Mouse (Mus musculus) olfactory bulb, adult 2 months (tissue): ENCODE results near the gene Rspo3. TPM values are rescaled to one million over a fixed set of nuclear protein-coding genes. Genes with fewer than 3 reads are reported as not detected.

Experiments used
- H3K27ac ChIP-seq: fragments of 200-500 bp; 2 replicates; pipeline ENCODE4 v1.5.1; 2012; ENCODE audit warnings: low read depth, low read length; ENCODE audit not compliant: insufficient read depth
- H3K4me1 ChIP-seq: fragments of 200-500 bp; 2 replicates; pipeline ENCODE4 v1.6.1; 2012; ENCODE audit warnings: low read length; ENCODE audit not compliant: control insufficient read depth, insufficient read depth
- H3K4me3 ChIP-seq: fragments of 200-500 bp; 2 replicates; pipeline ENCODE4 v1.5.1; 2012; ENCODE audit warnings: mild to moderate bottlenecking, low read depth, low read length, moderate library complexity; ENCODE audit not compliant: insufficient read depth
- CTCF ChIP-seq: fragments of 200-500 bp; IDR thresholded peaks from 2 replicates; pipeline ENCODE4 v1.5.1; 2012; ENCODE audit warnings: low read depth, mild to moderate bottlenecking, low read length, moderate library complexity; ENCODE audit not compliant: insufficient read depth
- POLR2A ChIP-seq: fragments of 200-500 bp; IDR thresholded peaks from 2 replicates; pipeline ENCODE4 v1.6.1; 2012; ENCODE audit warnings: mild to moderate bottlenecking, low read depth, low read length, moderate library complexity; ENCODE audit not compliant: insufficient read depth
- WGBS: fragments of 180-500 bp; shearing (Covaris S2); methylation state at CpG from one replicate; pipeline ENCODE4 v1.1.7; 2018; 5-methylcytosine and 5-hydroxymethylcytosine counted together
- polyA plus RNA-seq: library from polyadenylated mRNA; stranded (reverse); fragments of >200 nt; gene quantifications from 2 replicates; pipeline ENCODE4 v1.2.4, GENCODE M21; 2012; ENCODE audit warnings: low replicate concordance; ENCODE audit not compliant: missing spikeins, insufficient read depth, insufficient read length

The Rspo3 gene
- not detected in 2 replicates for polyA plus RNA-seq

- H3K4me1 ChIP-seq = peaks cover 12% of the 10 kb centered on the region; the same call in 1 of the 2 replicates
- peak within 1 kb of the TSS; percentile 47 for H3K27ac ChIP-seq
- H3K4me3 ChIP-seq = peak within 1 kb of the TSS; percentile 92
- TF ChIP-seq POLR2A (0 out of 2 replicates have a peak, but pooled peaks have one; percentile 17), CTCF (no peak)
- WGBS = 1% methylated on average over 43 of the region's 44 CpGs
Measured at GRCm38 (mm10) chr10:29535546-29536260, at the start of gene Rspo3. Gene Rspo3, minus strand, starts transcription at chr10:29535867.

GRCm38 (mm10) chr10:29581940-29582339, 46.3 kb upstream of the Rspo3 start:
- Histone ChIP-seq H3K4me3 (no peak overlapping the region), H3K4me1 (no peaks in the 10 kb centered on the region), H3K27ac (no peak overlapping the region)
- TF ChIP-seq POLR2A = no peak
- no peak for TF ChIP-seq CTCF
- WGBS = 67% methylated on average over 3 of the region's 3 CpGs

GRCm38 (mm10) chr10:29581476-29581875, 45.8 kb upstream of the Rspo3 start:
- Histone ChIP-seq H3K4me3 (no peak overlapping the region), H3K27ac (no peak overlapping the region), H3K4me1 (no peaks in the 10 kb centered on the region)
- no peak for TF ChIP-seq CTCF
- TF ChIP-seq POLR2A = no peak
- 89% methylated on average over 3 of the region's 3 CpGs for WGBS

GRCm38 (mm10) chr10:29555983-29556382, 20.3 kb upstream of the Rspo3 start:
- TF ChIP-seq CTCF = no peak
- no peak for TF ChIP-seq POLR2A
- 68% methylated on average over 2 of the region's 2 CpGs for WGBS
- Histone ChIP-seq H3K27ac (no peak overlapping the region), H3K4me1 (peaks cover 2% of the 10 kb centered on the region; the same call in 1 of the 2 replicates), H3K4me3 (no peak overlapping the region)

GRCm38 (mm10) chr10:29554365-29554764, 18.7 kb upstream of the Rspo3 start:
- 17% methylated on average over 2 of the region's 2 CpGs for WGBS
- Histone ChIP-seq H3K4me1 (peaks cover 2% of the 10 kb centered on the region; the same call in 1 of the 2 replicates), H3K4me3 (no peak overlapping the region), H3K27ac (no peak overlapping the region; the same call in 1 of the 2 replicates)
- no peak for TF ChIP-seq POLR2A
- TF ChIP-seq CTCF = no peak

GRCm38 (mm10) chr10:29542982-29543381, 7.3 kb upstream of the Rspo3 start:
- no peak for TF ChIP-seq CTCF
- TF ChIP-seq POLR2A = no peak
- H3K27ac ChIP-seq = no peak overlapping the region
- H3K4me1 ChIP-seq = no peaks in the 10 kb centered on the region
- whole genome bisulfite sequencing = 92% methylated on average over 3 of the region's 3 CpGs
- H3K4me3 ChIP-seq = no peak overlapping the region

GRCm38 (mm10) chr10:29539516-29539915, 3.8 kb upstream of the Rspo3 start:
- 39% methylated on average over 2 of the region's 2 CpGs for WGBS
- H3K4me3 ChIP-seq = no peak overlapping the region
- H3K4me1 ChIP-seq = peaks cover 4% of the 10 kb centered on the region; the same call in 1 of the 2 replicates
- TF ChIP-seq POLR2A (no peak), CTCF (no peak)
- H3K27ac ChIP-seq = no peak overlapping the region

- TF ChIP-seq CTCF = no peak
- no peak for TF ChIP-seq POLR2A
- Histone ChIP-seq H3K27ac (no peak overlapping the region), H3K4me1 (peaks cover 7% of the 10 kb centered on the region; the same call in 1 of the 2 replicates), H3K4me3 (no peak overlapping the region)
- WGBS = 73% methylated on average over 2 of the region's 2 CpGs
Measured at GRCm38 (mm10) chr10:29538791-29539190, 3.1 kb upstream of the Rspo3 start.

GRCm38 (mm10) chr10:29534830-29535227, 838 bp downstream of the Rspo3 start:
- TF ChIP-seq POLR2A (no peak), CTCF (no peak)
- Histone ChIP-seq H3K27ac (no peak overlapping the region), H3K4me1 (peaks cover 12% of the 10 kb centered on the region; the same call in 1 of the 2 replicates), H3K4me3 (peak overlapping the region; percentile 92)
- 2% methylated on average over 7 of the region's 7 CpGs for WGBS
